Mouse (Mus musculus) thymus, adult 18-20 months (tissue): ENCODE results near the gene Pilrb1.
"Not testable (repeated sequence)": the region's sequence is repeated elsewhere in the genome, so short reads cannot be mapped to it uniquely, and the experiment has no call there.

Experiments used
- DNase-seq, 2 experiments: peaks; one replicate each; pipeline ENCODE4 v3.0.0; 2022; ENCODE audit warnings: mixed read lengths in 2 of 2

Gene Pilrb1

GRCm38 (mm10) chr5:137857960-137858710 is at the start of gene Pilrb1:
Gene Pilrb1 (minus strand): TSS chr5:137858106.
- DNase-seq, result not testable (repeated sequence)

- DNase-seq, result no peak
Measured at GRCm38 (mm10) chr5:137897812-137898211, 39.9 kb upstream of the Pilrb1 start.

GRCm38 (mm10) chr5:137892954-137893353 is 35.0 kb upstream of the Pilrb1 start:
- no peak for DNase-seq

- DNase-seq, result no peak
Measured at GRCm38 (mm10) chr5:137887666-137888065, 29.8 kb upstream of the Pilrb1 start.

- no peak for DNase-seq
Measured at GRCm38 (mm10) chr5:137885894-137886293, 28.0 kb upstream of the Pilrb1 start.

- no peak for DNase-seq
Measured at GRCm38 (mm10) chr5:137883345-137883744, 25.4 kb upstream of the Pilrb1 start.

- DNase-seq, result no peak
Measured at GRCm38 (mm10) chr5:137882922-137883321, 25.0 kb upstream of the Pilrb1 start.

GRCm38 (mm10) chr5:137877860-137878259 is 20.0 kb upstream of the Pilrb1 start:
- no peak for DNase-seq

- no peak for DNase-seq
Measured at GRCm38 (mm10) chr5:137875054-137875453, 17.1 kb upstream of the Pilrb1 start.

- DNase-seq, result not testable (repeated sequence)
Measured at GRCm38 (mm10) chr5:137872381-137872702, 14.4 kb upstream of the Pilrb1 start.

GRCm38 (mm10) chr5:137871644-137872380 is 13.9 kb upstream of the Pilrb1 start, which contains the start of gene Pilrb2:
Gene Pilrb2 (minus strand): TSS chr5:137871815.
- not testable (repeated sequence) for DNase-seq

GRCm38 (mm10) chr5:137868600-137868999 is 10.7 kb upstream of the Pilrb1 start:
- DNase-seq, result not testable (repeated sequence)

GRCm38 (mm10) chr5:137864008-137864407 is 6.1 kb upstream of the Pilrb1 start:
- DNase-seq, result not testable (repeated sequence)

- not testable (repeated sequence) for DNase-seq
Measured at GRCm38 (mm10) chr5:137856870-137857269, 1.0 kb downstream of the Pilrb1 start.

GRCm38 (mm10) chr5:137854907-137855306 is 3.0 kb downstream of the Pilrb1 start:
- not testable (repeated sequence) for DNase-seq

- not testable (repeated sequence) for DNase-seq
Measured at GRCm38 (mm10) chr5:137850313-137850712, 7.6 kb downstream of the Pilrb1 start.

- DNase-seq, result not testable (repeated sequence)
Measured at GRCm38 (mm10) chr5:137837110-137837509, 20.8 kb downstream of the Pilrb1 start.

GRCm38 (mm10) chr5:137836611-137837010 is 21.3 kb downstream of the Pilrb1 start:
- no peak for DNase-seq

- not testable (repeated sequence) for DNase-seq
Measured at GRCm38 (mm10) chr5:137835966-137836520, 21.9 kb downstream of the Pilrb1 start, which contains the start of gene Pilra. Gene Pilra (minus strand): TSS chr5:137836281.

GRCm38 (mm10) chr5:137833500-137833899 is 24.4 kb downstream of the Pilrb1 start:
- DNase-seq, result no peak

GRCm38 (mm10) chr5:137831506-137831905 is 26.4 kb downstream of the Pilrb1 start:
- no peak for DNase-seq

GRCm38 (mm10) chr5:137831106-137831505 is 26.8 kb downstream of the Pilrb1 start:
- no peak for DNase-seq

GRCm38 (mm10) chr5:137830238-137830637 is 27.7 kb downstream of the Pilrb1 start:
- DNase-seq, result no peak

GRCm38 (mm10) chr5:137828694-137829093 is 29.2 kb downstream of the Pilrb1 start:
- no peak for DNase-seq
